Mouse (Mus musculus): ENCODE data around the gene Tmem116. TPM values are rescaled to one million over a fixed set of nuclear protein-coding genes. Genes with fewer than 3 reads are reported as not detected.
"Not testable (repeated sequence)": the region's sequence is repeated elsewhere in the genome, so short reads cannot be mapped to it uniquely, and the experiment has no call there.

Tmem116 gene
- polyA plus RNA-seq, 2 experiments: 0.46 to 0.57 TPM

- WGBS (ENCODE audit: insufficient replicate concordance): 53% methylated on average over 3 of the region's 3 CpGs
- TF ChIP-seq CTCF (IDR thresholded peaks at IDR 0.05; ENCODE audit: low read depth) (no peak), EP300 (IDR thresholded peaks at IDR 0.05; ENCODE audit: low read depth) (no peak)
- no peak within 1 kb of the TSS for H3K4me3 ChIP-seq (ENCODE audit: insufficient read depth in 1 of 2, low read depth in 2 of 2, low read length in 2 of 2)
These were observed 51.5 kb downstream of the Tmem116 start, which contains the start of gene Adam1b for GRCm38 (mm10) chr5:121503231-121503630. TSS of gene Adam1b (minus strand) at chr5:121503435.

DNA sequence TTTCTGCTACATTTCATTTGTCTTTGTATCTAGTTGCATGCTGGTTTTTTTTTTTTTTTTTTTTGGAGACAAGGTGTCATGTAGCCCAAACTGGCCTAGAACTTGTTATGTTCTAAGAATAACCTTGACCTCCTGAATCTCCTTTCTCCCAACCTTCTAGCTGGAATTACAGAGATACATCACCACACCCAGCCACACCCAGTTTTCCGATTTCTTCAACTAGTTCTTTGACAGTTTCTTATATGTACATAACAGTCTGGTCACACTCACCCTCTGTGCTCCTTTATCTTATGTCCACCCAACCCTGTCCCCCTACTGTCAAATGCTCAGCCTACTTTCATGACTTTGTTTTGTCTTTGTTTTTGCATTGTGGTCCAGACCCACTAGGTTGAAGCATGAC, 55.2 kb downstream of the Tmem116 start:
- no peak overlapping the region for H3K27ac ChIP-seq
- H3K36me3 ChIP-seq (replicated peaks; ENCODE audit: control insufficient read depth, insufficient read depth, low read depth): no peaks in the 10 kb centered on the region
- WGBS (ENCODE audit: insufficient replicate concordance): 43% methylated on average over 1 of the region's 1 CpGs
- no peak overlapping the region for H3K4me2 ChIP-seq (ENCODE audit: low read depth)
- H3K4me1 ChIP-seq (replicated peaks; ENCODE audit: control insufficient read depth in 2 of 2, insufficient read depth in 2 of 2, low read length in 1 of 2): no peaks in the 10 kb centered on the region
- H3K27me3 ChIP-seq (ENCODE audit: control insufficient read depth, insufficient read depth, low read length): no peaks in the 10 kb centered on the region
- H3K9me3 ChIP-seq (ENCODE audit: control insufficient read depth, low read length): no peaks in the 10 kb centered on the region
- H3K4me3 ChIP-seq (ENCODE audit: insufficient read depth in 1 of 2, low read depth in 2 of 2, low read length in 2 of 2): no peak overlapping the region
- H3K9ac ChIP-seq (replicated peaks): no peak overlapping the region
- DNase-seq (ENCODE audit: low read depth in 3 of 3, low spot score in 3 of 3): no peak
- no peak for TF ChIP-seq CTCF (IDR thresholded peaks at IDR 0.05; ENCODE audit: low read depth)
- no peak for TF ChIP-seq EP300 (IDR thresholded peaks at IDR 0.05; ENCODE audit: low read depth)
- ATAC-seq (ENCODE audit: insufficient read depth): no peak

More at GRCm38 (mm10) chr5:121503231-121503630, 51.5 kb downstream of the Tmem116 start, which contains the start of gene Adam1b:
- no peaks in the 10 kb centered on the region for H3K9me3 ChIP-seq (ENCODE audit: control insufficient read depth, low read length)
- no peak within 1 kb of the TSS for H3K27ac ChIP-seq
- H3K4me1 ChIP-seq (replicated peaks; ENCODE audit: control insufficient read depth in 2 of 2, insufficient read depth in 2 of 2, low read length in 1 of 2): peaks cover 0 to 9% of the 10 kb centered on the region in 2 experiments; a peak in 2 of 4 replicates
- DNase-seq (ENCODE audit: low read depth in 3 of 3, low spot score in 3 of 3): no peak
- H3K4me2 ChIP-seq (ENCODE audit: low read depth): no peak within 1 kb of the TSS
- H3K9ac ChIP-seq (replicated peaks): no peak within 1 kb of the TSS
- no peaks in the 10 kb centered on the region for H3K36me3 ChIP-seq (replicated peaks; ENCODE audit: control insufficient read depth, insufficient read depth, low read depth)
- no peak for ATAC-seq (ENCODE audit: insufficient read depth)
- no peaks in the 10 kb centered on the region for H3K27me3 ChIP-seq (ENCODE audit: control insufficient read depth, insufficient read depth, low read length)

DNA sequence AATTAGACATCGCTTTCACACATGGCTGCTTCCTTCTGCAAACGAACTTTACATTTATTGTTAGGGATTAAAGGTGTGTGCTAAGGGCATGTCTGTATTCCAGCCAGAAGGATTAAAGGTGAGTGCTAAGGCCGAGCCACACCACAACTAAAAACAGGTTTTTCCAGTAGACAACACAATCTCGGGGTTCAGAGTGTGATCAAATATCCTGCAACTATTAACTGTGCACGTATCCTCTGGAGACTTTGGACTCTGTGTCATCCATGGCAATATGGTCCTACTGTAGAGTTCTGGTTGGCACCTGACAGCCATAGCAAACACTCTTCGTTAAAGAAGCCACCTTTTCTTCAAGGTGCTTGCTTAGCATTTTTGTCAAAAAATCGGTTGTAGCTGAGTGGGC, 58.3 kb downstream of the Tmem116 start:
- Histone ChIP-seq H3K9ac (replicated peaks) (no peak overlapping the region), H3K9me3 (ENCODE audit: control insufficient read depth, low read length) (no peaks in the 10 kb centered on the region), H3K36me3 (replicated peaks; ENCODE audit: control insufficient read depth, insufficient read depth, low read depth) (no peaks in the 10 kb centered on the region), H3K4me3 (ENCODE audit: insufficient read depth in 1 of 2, low read depth in 2 of 2, low read length in 2 of 2) (no peak overlapping the region), H3K4me1 (replicated peaks; ENCODE audit: control insufficient read depth in 2 of 2, insufficient read depth in 2 of 2, low read length in 1 of 2) (no peaks in the 10 kb centered on the region), H3K27ac (no peak overlapping the region), H3K27me3 (ENCODE audit: control insufficient read depth, insufficient read depth, low read length) (no peaks in the 10 kb centered on the region), H3K4me2 (ENCODE audit: low read depth) (no peak overlapping the region)
- no peak for DNase-seq (ENCODE audit: low read depth in 3 of 3, low spot score in 3 of 3)
- TF ChIP-seq EP300 (IDR thresholded peaks at IDR 0.05; ENCODE audit: low read depth): no peak
- WGBS (ENCODE audit: insufficient replicate concordance): 67% methylated on average over 7 of the region's 7 CpGs
- ATAC-seq (ENCODE audit: insufficient read depth): no peak

- H3K27me3 ChIP-seq (ENCODE audit: control insufficient read depth, insufficient read depth, low read length): no peaks in the 10 kb centered on the region
These were observed 67.3 kb downstream of the Tmem116 start for GRCm38 (mm10) chr5:121518983-121519382.

GRCm38 (mm10) chr5:121519758-121520157, 68.1 kb downstream of the Tmem116 start:
- 43% methylated on average over 11 of the region's 17 CpGs for WGBS (ENCODE audit: insufficient replicate concordance)
- not testable (repeated sequence) for H3K4me2 ChIP-seq (ENCODE audit: low read depth); H3K4me3 ChIP-seq (ENCODE audit: insufficient read depth in 1 of 2, low read depth in 2 of 2, low read length in 2 of 2); DNase-seq (ENCODE audit: low read depth in 3 of 3, low spot score in 3 of 3); H3K9me3 ChIP-seq (ENCODE audit: control insufficient read depth, low read length); H3K27me3 ChIP-seq (ENCODE audit: control insufficient read depth, insufficient read depth, low read length); H3K4me1 ChIP-seq (replicated peaks; ENCODE audit: control insufficient read depth in 2 of 2, insufficient read depth in 2 of 2, low read length in 1 of 2); H3K27ac ChIP-seq; H3K9ac ChIP-seq (replicated peaks)
- H3K36me3 ChIP-seq (replicated peaks; ENCODE audit: control insufficient read depth, insufficient read depth, low read depth): peaks cover 21% of the 10 kb centered on the region
- 0 out of 2 replicates have a peak, but pooled peaks have one; percentile 18 for ATAC-seq (ENCODE audit: insufficient read depth)

More at GRCm38 (mm10) chr5:121518983-121519382, 67.3 kb downstream of the Tmem116 start:
- no peak overlapping the region for H3K9ac ChIP-seq (replicated peaks)
- H3K9me3 ChIP-seq (ENCODE audit: control insufficient read depth, low read length): no peaks in the 10 kb centered on the region
- WGBS (ENCODE audit: insufficient replicate concordance): 71% methylated on average over 9 of the region's 9 CpGs
- H3K27ac ChIP-seq: no peak overlapping the region
- no peak overlapping the region for H3K4me3 ChIP-seq (ENCODE audit: insufficient read depth in 1 of 2, low read depth in 2 of 2, low read length in 2 of 2)
- H3K4me2 ChIP-seq (ENCODE audit: low read depth): no peak overlapping the region
- peaks cover 13% of the 10 kb centered on the region for H3K36me3 ChIP-seq (replicated peaks; ENCODE audit: control insufficient read depth, insufficient read depth, low read depth)
- ATAC-seq (ENCODE audit: insufficient read depth) (no peak), DNase-seq (ENCODE audit: low read depth in 3 of 3, low spot score in 3 of 3) (no peak)
- no peak for TF ChIP-seq CTCF (IDR thresholded peaks at IDR 0.05; ENCODE audit: low read depth)
- TF ChIP-seq EP300 (IDR thresholded peaks at IDR 0.05; ENCODE audit: low read depth): no peak
- no peaks in the 10 kb centered on the region for H3K4me1 ChIP-seq (replicated peaks; ENCODE audit: control insufficient read depth in 2 of 2, insufficient read depth in 2 of 2, low read length in 1 of 2)
